Mouse (Mus musculus): Measurements from ENCODE around the gene Tmsb15a.
"Not testable (repeated sequence)": the region's sequence is repeated elsewhere in the genome, so short reads cannot be mapped to it uniquely, and the experiment has no call there.

The Tmsb15a gene

GRCm38 (mm10) chrX:135725161-135725560 lies at the start of gene Tmsb15a:
Tmsb15a (minus strand) TSS chrX:135725261.
- no peak for DNase-seq

GRCm38 (mm10) chrX:135768565-135768964 lies 43.5 kb upstream of the Tmsb15a start:
- no peak for DNase-seq

GRCm38 (mm10) chrX:135768043-135768548 lies 43.0 kb upstream of the Tmsb15a start:
- DNase-seq = no peak

GRCm38 (mm10) chrX:135761707-135762106 lies 36.6 kb upstream of the Tmsb15a start:
- DNase-seq = no peak

- peak; percentile 54 to 58 for DNase-seq
These were observed 27.8 kb upstream of the Tmsb15a start for GRCm38 (mm10) chrX:135752832-135753231.

DNA sequence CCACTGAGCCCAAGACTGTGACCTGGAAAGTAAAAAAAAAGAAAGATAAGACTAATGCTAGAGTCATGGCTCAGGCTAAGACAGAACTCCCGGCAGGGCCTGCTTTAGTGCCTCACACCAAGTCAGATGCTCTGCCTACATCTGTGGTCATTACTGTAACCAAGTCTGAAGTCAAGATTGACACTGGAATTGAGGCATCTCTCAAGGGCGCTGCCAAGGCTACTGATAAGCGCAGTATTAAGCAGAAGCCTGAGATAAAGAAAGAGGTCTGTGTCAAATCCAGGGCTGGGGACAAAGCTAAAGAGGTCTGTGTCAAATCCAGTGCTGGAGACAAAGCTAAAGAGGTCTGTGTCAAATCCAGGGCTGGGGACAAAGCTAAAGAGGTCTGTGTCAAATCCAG lies 20.3 kb upstream of the Tmsb15a start:
- not testable (repeated sequence) for DNase-seq

DNA sequence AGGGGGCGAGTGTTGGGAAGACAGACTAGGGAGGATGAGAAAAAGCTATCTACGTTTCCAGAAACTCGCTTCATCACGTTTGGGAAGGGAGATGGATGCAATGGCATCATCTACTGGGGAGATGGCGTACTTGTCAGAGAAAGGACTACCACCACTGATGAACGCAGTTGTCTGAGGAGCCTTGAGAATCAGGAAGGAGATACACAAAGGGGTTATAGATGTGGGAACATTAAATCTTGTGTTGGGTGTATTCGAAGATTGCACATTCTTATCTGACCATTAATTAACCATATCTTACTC lies 17.9 kb upstream of the Tmsb15a start:
- no peak for DNase-seq

DNA sequence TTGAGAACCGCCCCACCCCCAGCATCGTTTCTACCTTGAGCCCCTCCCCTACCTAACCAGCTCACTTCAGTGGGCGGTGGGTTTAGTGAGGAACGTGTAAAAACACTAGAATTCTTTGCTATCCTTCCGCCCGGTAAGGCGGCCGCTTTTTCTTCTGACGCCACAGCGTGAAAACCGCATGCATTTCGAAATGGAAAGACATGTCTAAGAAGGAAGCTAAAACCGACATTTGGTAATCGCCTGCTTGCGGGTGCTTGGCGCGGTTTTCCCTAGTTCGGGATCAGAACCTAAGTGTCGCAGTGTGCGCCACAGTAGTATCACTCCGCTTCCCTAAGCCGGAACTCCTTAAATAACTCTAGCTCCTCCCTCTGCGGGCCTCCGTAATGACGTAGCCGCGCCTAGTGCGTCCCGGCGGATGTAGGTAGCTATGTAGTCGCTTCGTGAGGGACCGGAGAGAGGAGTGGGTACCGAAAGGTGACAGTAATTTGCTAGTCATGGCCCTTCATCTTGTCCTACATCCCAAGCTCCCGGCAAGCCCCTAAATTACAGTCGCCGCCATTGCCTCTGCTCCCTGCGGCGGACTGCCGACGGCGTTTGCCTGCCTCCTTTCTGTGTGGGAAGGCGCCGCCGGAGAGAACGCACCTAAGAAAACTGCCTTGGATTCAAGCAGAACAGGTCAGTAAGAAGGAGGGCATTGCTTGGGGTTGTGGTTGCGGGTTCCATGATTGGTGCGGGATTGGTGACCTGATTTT lies 17.4 kb upstream of the Tmsb15a start, which contains the start of the genes Armcx5 and Gprasp1:
Gene Armcx5 (plus strand): TSS at position 430 of the 752 bp plus-strand sequence.
Gene Gprasp1 (plus strand): TSS at position 430 of the 752 bp plus-strand sequence.
- peak; percentile 90 for DNase-seq

GRCm38 (mm10) chrX:135738730-135739520 lies 13.9 kb upstream of the Tmsb15a start:
- DNase-seq = no peak

DNA sequence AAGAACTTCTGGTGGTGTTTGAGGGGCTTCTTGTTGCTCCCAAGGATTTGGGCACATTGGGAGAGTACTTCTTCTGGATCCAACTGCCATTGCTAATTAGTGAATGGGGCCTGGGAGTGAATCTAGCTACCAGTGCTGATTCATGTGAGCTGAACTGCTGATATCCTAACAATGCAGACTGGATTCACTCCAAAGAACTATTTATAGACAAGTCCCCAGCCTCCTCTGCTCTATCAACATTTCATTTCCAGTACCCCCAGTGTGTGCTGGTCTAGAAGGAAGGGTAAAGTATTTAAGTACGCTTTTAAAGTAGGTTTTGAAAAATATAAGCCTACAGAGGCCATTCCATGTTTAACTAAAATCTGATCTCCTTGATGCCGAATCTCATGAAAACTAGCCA lies 12.2 kb downstream of the Tmsb15a start:
- DNase-seq = no peak

DNA sequence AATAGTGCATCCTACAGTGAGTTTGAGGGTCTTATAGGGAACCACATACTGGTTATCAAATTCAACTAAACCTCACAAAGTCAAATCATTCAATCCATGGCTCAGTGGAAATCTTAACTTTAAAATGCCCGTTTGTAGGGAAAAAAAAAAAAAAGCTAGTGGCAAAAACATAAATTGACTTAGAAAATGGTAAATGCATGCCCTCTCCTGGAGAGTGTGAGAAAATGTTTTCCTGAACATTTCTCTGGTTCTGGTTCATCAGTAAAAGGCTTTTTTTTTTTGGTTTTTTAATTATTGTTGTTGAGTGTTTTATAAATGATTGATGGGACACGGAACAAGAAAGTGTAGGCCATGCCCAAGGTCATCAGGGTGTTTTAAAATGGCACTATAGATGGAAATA lies 20.7 kb downstream of the Tmsb15a start:
- DNase-seq = no peak

- DNase-seq = no peak
These were observed 21.9 kb downstream of the Tmsb15a start for GRCm38 (mm10) chrX:135703111-135703510.

GRCm38 (mm10) chrX:135693633-135694032 lies 31.4 kb downstream of the Tmsb15a start, which contains the start of gene Tcp11x2:
Tcp11x2 (minus strand) TSS chrX:135693790.
- DNase-seq = no peak

- no peak for DNase-seq
These were observed 37.3 kb downstream of the Tmsb15a start for GRCm38 (mm10) chrX:135687802-135688201.

- DNase-seq = no peak
These were observed 43.2 kb downstream of the Tmsb15a start for GRCm38 (mm10) chrX:135681858-135682257.

Data from lung, adult 18-20 months (tissue).